Mouse (Mus musculus): Measurements from ENCODE around the gene Aatk.

GRCm38 (mm10) chr11:119997351-119997750 lies 49.6 kb downstream of the Aatk start:
- TF ChIP-seq CTCF (IDR thresholded peaks at IDR 0.05; ENCODE audit: low read depth, low read length) = no peak
- TF ChIP-seq EP300 (IDR thresholded peaks at IDR 0.05; ENCODE audit: insufficient read depth, low read depth, low read length) = no peak
